Comparison of ENCODE assay signal across 13 mouse cellular contexts in genomic region chr17:29313300-29313699, GRCm38 (mm10). TPM values are rescaled to one million over a fixed set of nuclear protein-coding genes. Genes with fewer than 3 reads are reported as not detected.
A peak's percentile ranks its signal among the peaks of the same experiment; 100 is the strongest.
DNase-seq lines count a peak whose midpoint lies in the region; ATAC-seq and TF ChIP-seq lines count a peak whose summit lies in the region.
"Had no signal": no experiment of that assay in that cellular context is flagged by ENCODE, and none has a peak within 500 bp of the region (broad histone marks: within the 10 kb centered on the region; RNA-seq: fewer than 3 reads in every experiment).

No protein-coding gene starts in this region.

- peak; percentile 57 for TF ChIP-seq CTCF in heart, adult 2 months (IDR thresholded peaks at IDR 0.05)
- peak; percentile 34 for TF ChIP-seq CTCF in lung, postnatal 0 days (IDR thresholded peaks at IDR 0.05)
- TF ChIP-seq CTCF in small intestine, adult 2 months (IDR thresholded peaks at IDR 0.05; ENCODE audit: extremely low read depth, insufficient read length, insufficient replicate concordance, low read depth, low read length), result peak; percentile 47; the same call in 1 of the 2 replicates

- H3K9me3 ChIP-seq in lung, postnatal 0 days (ENCODE audit: low read length), result no peaks in the 10 kb centered on the region; the same call in 1 of the 2 replicates

- H3K4me3 ChIP-seq in heart, adult 2 months, result no peak overlapping the region
- H3K4me3 ChIP-seq in lung, postnatal 0 days (ENCODE audit: low read depth, low read length), result no peak overlapping the region
- no peak overlapping the region for H3K4me3 ChIP-seq in small intestine, adult 2 months (ENCODE audit: low read depth, low read length)
- H3K4me3 ChIP-seq: embryonic facial prominence, embryonic 10.5 days had no signal

- ATAC-seq in lung, postnatal 0 days, result no peak

- no peak for TF ChIP-seq EP300 in heart, adult 2 months (IDR thresholded peaks at IDR 0.05; ENCODE audit: insufficient read depth, low read depth, low read length)
- no peak for TF ChIP-seq EP300 in lung, postnatal 0 days (IDR thresholded peaks at IDR 0.05)

- no peak overlapping the region for H3K4me2 ChIP-seq in lung, postnatal 0 days (replicated peaks; ENCODE audit: low read depth, low read length)
- H3K4me2 ChIP-seq: midbrain, embryonic 11.5 days had no signal

- H3K36me3 ChIP-seq in heart, adult 2 months (ENCODE audit: control insufficient read depth, insufficient read depth, low read length), result no peaks in the 10 kb centered on the region
- no peaks in the 10 kb centered on the region for H3K36me3 ChIP-seq in lung, postnatal 0 days (ENCODE audit: insufficient read depth, low read length)
- H3K36me3 ChIP-seq in small intestine, adult 2 months (ENCODE audit: control insufficient read depth, insufficient read depth, low read length), result no peaks in the 10 kb centered on the region
- H3K36me3 ChIP-seq: embryonic facial prominence, embryonic 10.5 days had no signal

- no peaks in the 10 kb centered on the region for H3K79me2 ChIP-seq in heart, adult 2 months (replicated peaks; ENCODE audit: control insufficient read depth, insufficient read depth, low read length)

- no peak for TF ChIP-seq POLR2A in heart, adult 2 months (IDR thresholded peaks at IDR 0.05; ENCODE audit: insufficient read depth, low read depth, low read length)
- TF ChIP-seq POLR2A in small intestine, adult 2 months (IDR thresholded peaks at IDR 0.05; ENCODE audit: low read depth, low read length), result no peak

- no peaks in the 10 kb centered on the region for H3K27me3 ChIP-seq in heart, adult 2 months (ENCODE audit: control insufficient read depth, insufficient read depth, low read length)
- H3K27me3 ChIP-seq in lung, postnatal 0 days (replicated peaks; ENCODE audit: insufficient read depth, low read length), result no peaks in the 10 kb centered on the region
- H3K27me3 ChIP-seq in small intestine, adult 2 months (ENCODE audit: control insufficient read depth, insufficient read depth, low read length), result no peaks in the 10 kb centered on the region

- peaks cover 8% of the 10 kb centered on the region for H3K4me1 ChIP-seq in heart, adult 2 months (ENCODE audit: control insufficient read depth, insufficient read depth, low read length)
- H3K4me1 ChIP-seq in lung, postnatal 0 days (ENCODE audit: insufficient read depth, low read depth, low read length), result no peaks in the 10 kb centered on the region
- no peaks in the 10 kb centered on the region for H3K4me1 ChIP-seq in small intestine, adult 2 months (ENCODE audit: control insufficient read depth, insufficient read depth, insufficient read length, low read length)

- intact Hi-C loops in heart, adult 2 months (cut with DNase I), result no loop called here
- intact Hi-C loops in heart, postnatal 25 days (cut with DNase I), result no loop called here

- H3K9ac ChIP-seq in heart, adult 2 months (ENCODE audit: low read depth, low read length), result no peak overlapping the region
- H3K9ac ChIP-seq in lung, postnatal 0 days (replicated peaks; ENCODE audit: low read depth), result no peak overlapping the region

- H3K27ac ChIP-seq in heart, adult 2 months, result no peak overlapping the region
- no peak overlapping the region for H3K27ac ChIP-seq in lung, postnatal 0 days (ENCODE audit: low read length)
- no peak overlapping the region for H3K27ac ChIP-seq in small intestine, adult 2 months (ENCODE audit: insufficient read depth, low read depth, low read length)
- H3K27ac ChIP-seq: embryonic facial prominence, embryonic 10.5 days had no signal

- DNase-seq in heart, adult 2 months, result no peak
- no peak for DNase-seq in heart, postnatal 25 days (ENCODE audit: low spot score)
- no peak for DNase-seq in lung, postnatal 0 days (ENCODE audit: low spot score)
- DNase-seq in lung, postnatal 14 days, result no peak
- DNase-seq in R1 (ENCODE audit: low read depth, low spot score), result peak; percentile 85
- DNase-seq in spleen, postnatal 14 days (ENCODE audit: low spot score in 2 of 2), result no peak
- no peak for DNase-seq in ovary, postnatal 36 days (ENCODE audit: low spot score)
- DNase-seq: cerebellum, postnatal 10 days; kidney, adult 18-20 months; thymus, adult 18-20 months had no signal

RNA-seq across cellular contexts. Expression of gene Pi16, which starts 4.2 kb away (rescaled TPM):
- 10 to 100 TPM; 24.1 to 40.7 TPM for total RNA-seq in heart, adult 2 months (2021)
- 63.1 and 73.5 TPM in 2 replicates for polyA plus RNA-seq in heart, adult 2 months (2012; rRNA removed)
- total RNA-seq in heart, postnatal 25 days (2021), result 10 to 100 TPM; 32.6 to 45.8 TPM
- polyA plus RNA-seq in lung, postnatal 0 days (2015; fragmentation: Nextera tagmentation; extraction: Ambion mirVana), result 2.2 and 2.8 TPM in 2 replicates
- 1.6 and 4.7 TPM in 2 replicates for polyA plus RNA-seq in small intestine, adult 2 months (2012; rRNA removed)

RNA-seq across cellular contexts. Expression of gene Mtch1, which starts 34.4 kb away (rescaled TPM):
- total RNA-seq in heart, adult 2 months (2021), result 100 to 1,000 TPM; 186 to 203 TPM
- polyA plus RNA-seq in heart, adult 2 months (2012; rRNA removed), result 234 and 293 TPM in 2 replicates
- 100 to 1,000 TPM; 220 TPM for total RNA-seq in heart, postnatal 25 days (2021)
- polyA plus RNA-seq in lung, postnatal 0 days (2015; fragmentation: Nextera tagmentation; extraction: Ambion mirVana), result 342 and 350 TPM in 2 replicates
- polyA plus RNA-seq in small intestine, adult 2 months (2012; rRNA removed), result 153 and 260 TPM in 2 replicates

RNA-seq across cellular contexts. Expression of gene BC004004, which starts 44.7 kb away (rescaled TPM):
- 100 to 1,000 TPM; 264 to 318 TPM for total RNA-seq in heart, adult 2 months (2021)
- 184 and 264 TPM in 2 replicates for polyA plus RNA-seq in heart, adult 2 months (2012; rRNA removed)
- 100 to 1,000 TPM; 192 to 222 TPM for total RNA-seq in heart, postnatal 25 days (2021)
- 105 and 109 TPM in 2 replicates for polyA plus RNA-seq in lung, postnatal 0 days (2015; fragmentation: Nextera tagmentation; extraction: Ambion mirVana)
- polyA plus RNA-seq in small intestine, adult 2 months (2012; rRNA removed), result 22.9 and 48.7 TPM in 2 replicates

RNA-seq across cellular contexts. Expression of gene Fgd2, which starts 47.4 kb away (rescaled TPM):
- 1 to 10 TPM; 1.9 to 2.4 TPM for total RNA-seq in heart, adult 2 months (2021)
- 5.9 and 9.2 TPM in 2 replicates for polyA plus RNA-seq in heart, adult 2 months (2012; rRNA removed)
- 1 to 10 TPM; 1.8 to 2.7 TPM for total RNA-seq in heart, postnatal 25 days (2021)
- 11.9 and 14.2 TPM in 2 replicates for polyA plus RNA-seq in lung, postnatal 0 days (2015; fragmentation: Nextera tagmentation; extraction: Ambion mirVana)
- polyA plus RNA-seq in small intestine, adult 2 months (2012; rRNA removed), result 14.0 and 16.3 TPM in 2 replicates

RNA-seq across cellular contexts. Expression of gene Ppil1, which starts 49.3 kb away (rescaled TPM):
- total RNA-seq in heart, adult 2 months (2021), result 10 to 100 TPM; 28.4 to 31.1 TPM
- polyA plus RNA-seq in heart, adult 2 months (2012; rRNA removed), result 33.2 and 41.7 TPM in 2 replicates
- 10 to 100 TPM; 29.0 to 29.6 TPM for total RNA-seq in heart, postnatal 25 days (2021)
- polyA plus RNA-seq in lung, postnatal 0 days (2015; fragmentation: Nextera tagmentation; extraction: Ambion mirVana), result 39.7 and 44.5 TPM in 2 replicates
- polyA plus RNA-seq in small intestine, adult 2 months (2012; rRNA removed), result 16.3 and 26.0 TPM in 2 replicates

Comparison
In these comparisons a context has a peak if more than half of its experiments do, and no peak if none do; other contexts are left out.
1. RNA of gene Pi16, which starts 4.2 kb away (polyA plus RNA-seq): 63.1 to 73.5 TPM in heart, adult 2 months; 2.2 to 2.8 TPM in lung, postnatal 0 days and 1.6 to 4.7 TPM in small intestine, adult 2 months; every median in the first group is over 10 times any median in the second.
2. Peak in every context shown above with its lines, with median percentiles within 50 percentile points of each other: CTCF ChIP-seq.